Mouse (Mus musculus): ENCODE data around the gene Elavl2.

GRCm38 (mm10) chr4:91380341-91381117 lies 20.1 kb downstream of the Elavl2 start:
- no peak for TF ChIP-seq CTCF (IDR thresholded peaks at IDR 0.05; ENCODE audit: extremely low read depth, insufficient read length, insufficient replicate concordance, low read depth, low read length)
- TF ChIP-seq POLR2A (IDR thresholded peaks at IDR 0.05; ENCODE audit: low read depth, low read length): no peak

All from small intestine, adult 2 months (tissue).